Mouse (Mus musculus) limb, embryonic 13.5 days (tissue): ENCODE data around the gene Disp3. TPM values are rescaled to one million over a fixed set of nuclear protein-coding genes. Genes with fewer than 3 reads are reported as not detected.
A peak's percentile ranks its signal among the peaks of the same experiment; 100 is the strongest.

Experiments used
- ATAC-seq: fragments of 200-750 bp; cut with Nextera tagmentation; 2 replicates; pipeline ENCODE4 v1.8.0; 2017; ENCODE audit warnings: low read depth, moderate number of reproducible peaks, moderate TSS enrichment; ENCODE audit not compliant: low FRiP score
- H3K27ac ChIP-seq: fragments of 300-500 bp; sonication (generic); 2 replicates; pipeline ENCODE4 v1.5.1; 2015; ENCODE audit warnings: inconsistent platforms, mild to moderate bottlenecking, moderate library complexity
- H3K27me3 ChIP-seq: fragments of 300-500 bp; sonication (generic); 2 replicates; pipeline ENCODE4 v1.6.1; 2015; ENCODE audit warnings: mild to moderate bottlenecking, inconsistent platforms
- H3K36me3 ChIP-seq: fragments of 300-500 bp; sonication (generic); 2 replicates; pipeline ENCODE4 v1.6.1; 2015; ENCODE audit warnings: inconsistent platforms, mild to moderate bottlenecking, moderate library complexity
- H3K4me1 ChIP-seq: fragments of 300-500 bp; sonication (generic); 2 replicates; pipeline ENCODE4 v1.6.1; 2015; ENCODE audit warnings: inconsistent platforms
- H3K4me2 ChIP-seq: fragments of 300-500 bp; sonication (generic); replicated peaks from 2 replicates; pipeline ENCODE4 v1.6.1; 2015; ENCODE audit warnings: inconsistent platforms, mild to moderate bottlenecking, moderate library complexity
- H3K4me3 ChIP-seq: fragments of 300-500 bp; sonication (generic); 2 replicates; pipeline ENCODE4 v1.5.1; 2015; ENCODE audit warnings: moderate library complexity, mild to moderate bottlenecking, inconsistent platforms
- H3K9ac ChIP-seq: fragments of 300-500 bp; sonication (generic); 2 replicates; pipeline ENCODE4 v1.6.1; 2015; ENCODE audit warnings: mild to moderate bottlenecking, inconsistent platforms
- H3K9me3 ChIP-seq: fragments of 300-500 bp; sonication (generic); 2 replicates; pipeline ENCODE4 v1.6.1; 2016; ENCODE audit warnings: inconsistent platforms
- WGBS: fragments of 180-500 bp; shearing (Covaris S2); methylation state at CpG from one replicate; pipeline ENCODE4 v1.1.7; 2015; 5-methylcytosine and 5-hydroxymethylcytosine counted together
- polyA plus RNA-seq: library from polyadenylated mRNA; unstranded; fragments of >200 nt; fragmentation: Nextera tagmentation; extraction: Ambion mirVana; gene quantifications from 2 replicates; pipeline ENCODE4 v1.2.1, GENCODE M21; 2015

Gene Disp3
- polyA plus RNA-seq, 1 experiment from 2014 or later, result 0.32 TPM

GRCm38 (mm10) chr4:148314396-148314795, 26.6 kb upstream of the Disp3 start:
- Histone ChIP-seq H3K36me3 (no peaks in the 10 kb centered on the region), H3K27ac (no peak overlapping the region), H3K4me1 (0 out of 2 replicates have a peak, but pooled peaks cover 5% of the 10 kb centered on the region), H3K9me3 (no peaks in the 10 kb centered on the region), H3K9ac (no peak overlapping the region), H3K4me3 (no peak overlapping the region), H3K4me2 (no peak overlapping the region), H3K27me3 (peaks cover 21% of the 10 kb centered on the region; the same call in 1 of the 2 replicates)
- WGBS, result 66% methylated on average over 10 of the region's 10 CpGs
- no peak for ATAC-seq

DNA sequence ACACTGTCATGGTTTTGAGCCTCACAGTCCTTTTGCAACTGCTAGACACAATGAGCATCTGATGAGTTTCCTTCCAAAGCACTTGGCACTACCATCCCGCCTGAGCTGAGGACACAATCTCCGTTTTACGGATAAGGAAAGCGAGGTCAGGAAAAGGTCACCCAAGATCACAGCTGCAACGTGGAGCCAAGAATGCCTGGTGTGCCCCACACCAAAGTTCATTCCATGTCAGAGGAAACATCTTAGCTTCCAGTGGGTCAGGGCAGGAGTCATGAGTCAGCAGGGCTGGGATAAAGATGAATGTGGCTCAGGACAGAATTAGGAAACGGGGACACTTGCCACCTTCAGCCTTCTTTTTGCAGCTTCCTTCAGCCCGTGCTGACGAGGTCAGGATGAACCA, 25.8 kb upstream of the Disp3 start:
- no peak overlapping the region for H3K4me3 ChIP-seq
- 38% methylated on average over 8 of the region's 8 CpGs for WGBS

DNA sequence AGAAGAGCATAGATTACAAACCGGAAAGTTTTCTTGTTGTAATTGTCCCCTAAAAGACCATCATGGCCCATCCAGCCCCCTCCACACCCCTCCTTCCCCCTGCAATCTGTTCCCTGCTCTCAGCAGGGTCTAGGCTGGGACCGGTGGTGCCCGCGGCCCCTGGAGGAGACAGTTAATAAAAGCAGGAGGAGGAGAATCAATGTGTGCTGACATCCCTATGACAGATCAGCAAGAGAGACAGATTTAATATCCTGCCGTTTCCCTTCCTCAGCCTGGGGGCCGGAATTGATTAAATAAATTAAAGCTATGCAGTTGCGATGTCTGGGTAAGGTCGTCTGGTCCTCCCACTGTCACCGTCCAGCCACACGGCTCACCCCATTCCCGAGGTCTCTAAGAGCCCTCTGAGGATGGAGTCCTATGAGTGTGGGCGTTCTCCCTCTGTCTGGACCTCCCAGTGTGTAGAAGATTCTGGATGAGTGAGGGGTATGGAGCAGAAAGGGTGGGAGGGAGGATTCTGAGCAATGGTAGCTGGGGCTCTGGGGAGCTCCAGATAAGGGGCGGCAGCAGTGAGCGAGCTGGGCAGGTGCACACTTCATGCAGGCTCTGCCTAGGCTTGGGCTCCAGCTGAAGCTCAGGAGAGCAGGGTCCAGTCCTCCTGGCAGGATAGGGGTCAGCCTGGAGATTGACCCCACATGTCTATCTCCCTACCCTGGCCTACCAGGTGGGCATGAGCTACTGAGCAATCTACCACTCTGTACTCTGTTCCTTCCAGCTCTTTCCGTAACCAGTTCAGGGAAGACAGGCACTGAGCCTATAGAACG, 24.7 kb upstream of the Disp3 start:
- ATAC-seq, result no peak
- Histone ChIP-seq H3K9me3 (no peaks in the 10 kb centered on the region), H3K9ac (no peak overlapping the region), H3K4me3 (no peak overlapping the region), H3K4me2 (no peak overlapping the region), H3K4me1 (0 out of 2 replicates have a peak, but pooled peaks cover 5% of the 10 kb centered on the region), H3K27me3 (peaks cover 21% of the 10 kb centered on the region; the same call in 1 of the 2 replicates), H3K27ac (no peak overlapping the region), H3K36me3 (no peaks in the 10 kb centered on the region)
- WGBS, result 55% methylated on average over 16 of the region's 16 CpGs

More for the DNA sequence above, 25.8 kb upstream of the Disp3 start:
- H3K9ac ChIP-seq, result no peak overlapping the region
- H3K36me3 ChIP-seq, result no peaks in the 10 kb centered on the region
- no peak for ATAC-seq
- no peak overlapping the region for H3K4me2 ChIP-seq
- peaks cover 21% of the 10 kb centered on the region; the same call in 1 of the 2 replicates for H3K27me3 ChIP-seq
- 0 out of 2 replicates have a peak, but pooled peaks cover 5% of the 10 kb centered on the region for H3K4me1 ChIP-seq
- no peaks in the 10 kb centered on the region for H3K9me3 ChIP-seq
- no peak overlapping the region for H3K27ac ChIP-seq

DNA sequence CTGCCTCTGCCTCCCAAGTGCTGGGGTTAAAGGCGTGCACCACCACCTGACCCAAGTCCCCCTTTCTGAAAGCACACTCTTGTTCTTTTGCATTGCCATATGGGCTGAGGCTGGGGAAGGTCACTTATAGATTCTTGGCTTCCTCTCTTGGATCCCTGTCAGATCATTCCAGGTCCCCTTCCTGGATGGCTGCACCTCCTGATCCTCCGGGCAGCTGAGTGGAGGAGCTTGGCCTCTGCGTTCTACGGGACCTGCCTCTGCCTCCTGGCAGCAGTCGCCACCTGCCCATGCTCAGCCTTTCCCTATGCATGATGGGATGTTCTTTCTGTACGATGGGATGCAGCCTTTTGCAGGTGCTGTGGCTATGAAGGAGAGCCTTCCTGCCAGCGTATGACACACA, 23.1 kb upstream of the Disp3 start:
- Histone ChIP-seq H3K27me3 (peaks cover 21% of the 10 kb centered on the region; the same call in 1 of the 2 replicates), H3K9me3 (no peaks in the 10 kb centered on the region), H3K9ac (no peak overlapping the region), H3K4me1 (0 out of 2 replicates have a peak, but pooled peaks cover 15% of the 10 kb centered on the region), H3K36me3 (no peaks in the 10 kb centered on the region), H3K4me2 (no peak overlapping the region), H3K4me3 (no peak overlapping the region), H3K27ac (no peak overlapping the region)
- no peak for ATAC-seq
- WGBS, result 88% methylated on average over 7 of the region's 7 CpGs

- Histone ChIP-seq H3K27ac (no peak overlapping the region), H3K36me3 (no peaks in the 10 kb centered on the region), H3K9ac (no peak overlapping the region), H3K4me1 (0 out of 2 replicates have a peak, but pooled peaks cover 15% of the 10 kb centered on the region), H3K27me3 (peaks cover 22% of the 10 kb centered on the region; the same call in 1 of the 2 replicates), H3K4me2 (no peak overlapping the region), H3K4me3 (no peak overlapping the region), H3K9me3 (no peaks in the 10 kb centered on the region)
- WGBS, result 56% methylated on average over 4 of the region's 4 CpGs
- ATAC-seq, result no peak
Observed at GRCm38 (mm10) chr4:148310126-148310525, 22.4 kb upstream of the Disp3 start.

- WGBS, result 11% methylated on average over 16 of the region's 16 CpGs
- ATAC-seq, result 0 out of 2 replicates have a peak, but pooled peaks have one; percentile 35
- Histone ChIP-seq H3K4me3 (no peak overlapping the region), H3K27me3 (0 out of 2 replicates have a peak, but pooled peaks cover 6% of the 10 kb centered on the region), H3K9ac (no peak overlapping the region), H3K27ac (no peak overlapping the region), H3K4me2 (no peak overlapping the region; the same call in 1 of the 2 replicates), H3K4me1 (0 out of 2 replicates have a peak, but pooled peaks cover 10% of the 10 kb centered on the region), H3K9me3 (no peaks in the 10 kb centered on the region), H3K36me3 (no peaks in the 10 kb centered on the region)
Observed at GRCm38 (mm10) chr4:148306406-148307083, 18.8 kb upstream of the Disp3 start.

- Histone ChIP-seq H3K4me2 (no peak overlapping the region), H3K9ac (no peak overlapping the region), H3K27me3 (no peaks in the 10 kb centered on the region), H3K4me1 (no peaks in the 10 kb centered on the region), H3K36me3 (no peaks in the 10 kb centered on the region), H3K27ac (no peak overlapping the region), H3K4me3 (no peak overlapping the region), H3K9me3 (no peaks in the 10 kb centered on the region)
- WGBS, result 61% methylated on average over 5 of the region's 5 CpGs
- no peak for ATAC-seq
Observed at GRCm38 (mm10) chr4:148298720-148299119, 11.0 kb upstream of the Disp3 start.

DNA sequence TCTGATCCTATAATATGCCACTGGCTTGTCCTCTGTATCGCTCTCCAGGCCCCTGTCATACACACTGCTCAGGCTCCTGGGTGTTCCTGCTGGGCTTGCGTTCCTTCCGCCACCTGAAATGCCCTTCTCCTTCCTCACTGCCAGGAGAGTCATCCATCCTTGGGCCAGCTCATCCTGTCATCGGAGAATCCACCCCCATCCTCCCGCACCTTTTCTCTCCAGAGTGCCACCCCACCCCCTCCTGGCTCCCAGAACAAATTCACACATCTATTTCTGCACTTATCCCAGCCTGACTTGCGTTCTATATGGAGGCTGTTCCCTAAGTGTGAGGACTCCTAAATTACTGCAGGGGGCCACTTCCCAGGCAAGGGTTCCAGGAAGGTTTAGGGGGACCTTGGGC, 9.9 kb upstream of the Disp3 start:
- Histone ChIP-seq H3K9me3 (no peaks in the 10 kb centered on the region), H3K27ac (no peak overlapping the region), H3K4me3 (no peak overlapping the region), H3K27me3 (no peaks in the 10 kb centered on the region), H3K36me3 (no peaks in the 10 kb centered on the region), H3K4me2 (no peak overlapping the region), H3K4me1 (no peaks in the 10 kb centered on the region), H3K9ac (no peak overlapping the region)
- 67% methylated on average over 6 of the region's 6 CpGs for WGBS
- ATAC-seq, result no peak

DNA sequence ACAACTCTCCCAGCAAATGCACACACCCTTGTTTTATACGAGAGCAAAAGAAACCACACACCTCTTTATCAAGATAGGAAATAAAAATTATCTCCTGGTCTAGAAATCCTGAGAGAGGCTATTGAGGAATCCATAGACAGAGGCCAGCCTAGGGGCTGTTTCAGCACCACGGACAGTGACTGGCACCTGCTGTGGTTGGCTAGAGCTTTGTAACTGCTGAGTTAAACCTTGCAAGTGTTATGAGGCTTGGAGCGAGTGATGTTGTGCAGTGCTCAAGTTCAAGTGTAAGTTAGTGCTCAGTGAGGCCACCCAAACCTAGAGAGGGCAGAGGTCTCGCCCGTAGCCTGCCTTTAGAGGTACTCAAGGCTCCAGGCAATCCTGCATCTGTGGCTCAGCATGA, 5.6 kb upstream of the Disp3 start:
- no peaks in the 10 kb centered on the region for H3K4me1 ChIP-seq
- H3K27ac ChIP-seq, result no peak overlapping the region
- no peak for ATAC-seq
- WGBS, result 20% methylated on average over 5 of the region's 5 CpGs
- peaks cover 10% of the 10 kb centered on the region for H3K27me3 ChIP-seq
- H3K9ac ChIP-seq, result no peak overlapping the region
- H3K36me3 ChIP-seq, result no peaks in the 10 kb centered on the region
- H3K4me2 ChIP-seq, result no peak overlapping the region
- no peak overlapping the region for H3K4me3 ChIP-seq
- H3K9me3 ChIP-seq, result no peaks in the 10 kb centered on the region

- no peak for ATAC-seq
- 54% methylated on average over 10 of the region's 10 CpGs for WGBS
- no peak overlapping the region for H3K27ac ChIP-seq
Observed at GRCm38 (mm10) chr4:148291849-148292248, 4.1 kb upstream of the Disp3 start.

GRCm38 (mm10) chr4:148291080-148291479, 3.3 kb upstream of the Disp3 start:
- no peak overlapping the region for H3K9ac ChIP-seq
- H3K36me3 ChIP-seq, result no peaks in the 10 kb centered on the region
- H3K27me3 ChIP-seq, result peaks cover 32% of the 10 kb centered on the region
- WGBS, result 38% methylated on average over 2 of the region's 2 CpGs
- H3K27ac ChIP-seq, result no peak overlapping the region
- no peaks in the 10 kb centered on the region for H3K9me3 ChIP-seq
- H3K4me2 ChIP-seq, result no peak overlapping the region
- H3K4me3 ChIP-seq, result no peak overlapping the region
- H3K4me1 ChIP-seq, result peaks cover 13% of the 10 kb centered on the region
- ATAC-seq, result no peak

More at GRCm38 (mm10) chr4:148291849-148292248, 4.1 kb upstream of the Disp3 start:
- Histone ChIP-seq H3K4me2 (no peak overlapping the region), H3K9ac (no peak overlapping the region), H3K4me3 (no peak overlapping the region), H3K9me3 (no peaks in the 10 kb centered on the region), H3K27me3 (peaks cover 24% of the 10 kb centered on the region), H3K36me3 (no peaks in the 10 kb centered on the region), H3K4me1 (peaks cover 12% of the 10 kb centered on the region)

GRCm38 (mm10) chr4:148288055-148288549, 337 bp upstream of the Disp3 start:
- Histone ChIP-seq H3K9me3 (no peaks in the 10 kb centered on the region), H3K4me3 (peak overlapping the region; percentile 43), H3K27ac (no peak overlapping the region), H3K27me3 (peaks cover 47% of the 10 kb centered on the region), H3K4me1 (peaks cover 13% of the 10 kb centered on the region), H3K9ac (no peak overlapping the region), H3K36me3 (no peaks in the 10 kb centered on the region), H3K4me2 (peak overlapping the region; percentile 70)
- 3% methylated on average over 31 of the region's 32 CpGs for WGBS
- ATAC-seq, result peak; percentile 84
